ENCODE assay signal across 7 mouse cellular contexts in genomic region chr11:9118050-9118420, GRCm38 (mm10). TPM values are rescaled to one million over a fixed set of nuclear protein-coding genes. Genes with fewer than 3 reads are reported as not detected.
DNase-seq lines count a peak whose midpoint lies in the region; ATAC-seq and TF ChIP-seq lines count a peak whose summit lies in the region.

TSS of gene Upp1 (plus strand) at chr11:9118103.

- no peak for ATAC-seq in lung, embryonic 14.5 days (ENCODE audit: insufficient read depth)
- 0 out of 2 replicates have a peak, but pooled peaks have one; percentile 3 for ATAC-seq in forebrain, embryonic 13.5 days
- ATAC-seq in limb, embryonic 13.5 days (ENCODE audit: low FRiP score, low read depth): no peak
- ATAC-seq in stomach, embryonic 15.5 days (ENCODE audit: insufficient read depth, low FRiP score, low read depth): no peak

- peak within 1 kb of the TSS; percentile 74 for H3K27ac ChIP-seq in lung, embryonic 14.5 days (ENCODE audit: low read depth)
- no peak within 1 kb of the TSS for H3K27ac ChIP-seq in forebrain, embryonic 13.5 days
- H3K27ac ChIP-seq in limb, embryonic 13.5 days: no peak within 1 kb of the TSS
- no peak within 1 kb of the TSS for H3K27ac ChIP-seq in stomach, embryonic 15.5 days

- H3K9ac ChIP-seq in lung, embryonic 14.5 days: peak within 1 kb of the TSS; percentile 40
- peak within 1 kb of the TSS; percentile 45 for H3K9ac ChIP-seq in forebrain, embryonic 13.5 days
- H3K9ac ChIP-seq in limb, embryonic 13.5 days: peak within 1 kb of the TSS; percentile 50; the same call in 1 of the 2 replicates
- H3K9ac ChIP-seq in stomach, embryonic 15.5 days: peak within 1 kb of the TSS; percentile 5; the same call in 1 of the 2 replicates

- DNase-seq in lung, embryonic 14.5 days: no peak
- no peak for DNase-seq in lung, postnatal 25 days (ENCODE audit: low spot score)
- no peak for DNase-seq in cerebellum, adult 18-20 months
- no peak for DNase-seq in left cerebral cortex, adult 8-10 months (ENCODE audit: low spot score in 2 of 2)

- H3K4me2 ChIP-seq in lung, embryonic 14.5 days: peak within 1 kb of the TSS; percentile 83
- peak within 1 kb of the TSS; percentile 96 for H3K4me2 ChIP-seq in forebrain, embryonic 13.5 days
- H3K4me2 ChIP-seq in limb, embryonic 13.5 days (replicated peaks): peak within 1 kb of the TSS; percentile 79
- peak within 1 kb of the TSS; percentile 83 for H3K4me2 ChIP-seq in stomach, embryonic 15.5 days

- no peaks in the 10 kb centered on the region for H3K9me3 ChIP-seq in lung, embryonic 14.5 days (ENCODE audit: low read depth, low read length)
- H3K9me3 ChIP-seq in forebrain, embryonic 13.5 days (replicated peaks): no peaks in the 10 kb centered on the region
- no peaks in the 10 kb centered on the region for H3K9me3 ChIP-seq in limb, embryonic 13.5 days
- H3K9me3 ChIP-seq in stomach, embryonic 15.5 days: no peaks in the 10 kb centered on the region

- H3K4me3 ChIP-seq in lung, embryonic 14.5 days (ENCODE audit: low read depth, low read length): peak within 1 kb of the TSS; percentile 41
- peak within 1 kb of the TSS; percentile 46 for H3K4me3 ChIP-seq in forebrain, embryonic 13.5 days
- peak within 1 kb of the TSS; percentile 42 for H3K4me3 ChIP-seq in limb, embryonic 13.5 days
- peak within 1 kb of the TSS; percentile 45 for H3K4me3 ChIP-seq in stomach, embryonic 15.5 days (replicated peaks)

- peaks cover 48% of the 10 kb centered on the region for H3K27me3 ChIP-seq in lung, embryonic 14.5 days (ENCODE audit: insufficient read depth, low read length)
- H3K27me3 ChIP-seq in forebrain, embryonic 13.5 days: peaks cover 55% of the 10 kb centered on the region
- H3K27me3 ChIP-seq in limb, embryonic 13.5 days: peaks cover 74% of the 10 kb centered on the region
- H3K27me3 ChIP-seq in stomach, embryonic 15.5 days (replicated peaks): peaks cover 29% of the 10 kb centered on the region; the same call in 1 of the 2 replicates

- H3K4me1 ChIP-seq in lung, embryonic 14.5 days (ENCODE audit: insufficient read depth): peaks cover 18% of the 10 kb centered on the region; the same call in 1 of the 2 replicates
- H3K4me1 ChIP-seq in forebrain, embryonic 13.5 days: peaks cover 27% of the 10 kb centered on the region
- H3K4me1 ChIP-seq in limb, embryonic 13.5 days: peaks cover 22% of the 10 kb centered on the region
- H3K4me1 ChIP-seq in stomach, embryonic 15.5 days: peaks cover 19% of the 10 kb centered on the region; the same call in 1 of the 2 replicates

- no peak for TF ChIP-seq CTCF in lung, embryonic 14.5 days (IDR thresholded peaks at IDR 0.05; ENCODE audit: low read depth)

- H3K36me3 ChIP-seq in lung, embryonic 14.5 days (ENCODE audit: insufficient read depth): no peaks in the 10 kb centered on the region
- H3K36me3 ChIP-seq in forebrain, embryonic 13.5 days (ENCODE audit: poor library complexity, severe bottlenecking): no peaks in the 10 kb centered on the region
- no peaks in the 10 kb centered on the region for H3K36me3 ChIP-seq in limb, embryonic 13.5 days
- H3K36me3 ChIP-seq in stomach, embryonic 15.5 days: no peaks in the 10 kb centered on the region

- 0% methylated on average over 7 of the region's 7 CpGs for WGBS in lung, embryonic 14.5 days
- 1% methylated on average over 7 of the region's 7 CpGs for WGBS in forebrain, embryonic 13.5 days
- under 1% methylated on average over 7 of the region's 7 CpGs for WGBS in limb, embryonic 13.5 days
- 1% methylated on average over 7 of the region's 7 CpGs for WGBS in stomach, embryonic 15.5 days

RNA-seq across cellular contexts. Expression of gene Upp1, which starts in this region (rescaled TPM):
- polyA plus RNA-seq in lung, embryonic 14.5 days (2014; fragmentation: Nextera tagmentation; extraction: Ambion mirVana): 10.9 and 11.7 TPM in 2 replicates
- polyA plus RNA-seq in forebrain, embryonic 13.5 days (2015; fragmentation: Nextera tagmentation; extraction: Ambion mirVana): 2.7 and 3.2 TPM in 2 replicates
- 3.6 and 4.8 TPM in 2 replicates for polyA plus RNA-seq in limb, embryonic 13.5 days (2015; fragmentation: Nextera tagmentation; extraction: Ambion mirVana)
- 10.0 and 10.5 TPM in 2 replicates for polyA plus RNA-seq in stomach, embryonic 15.5 days (2015; fragmentation: Nextera tagmentation; extraction: Ambion mirVana)
- total RNA-seq in left cerebral cortex, adult 8-10 months (2022): 1 to 10 TPM; 1.5 to 4.6 (median 2.6) TPM
